17 mouse cellular contexts compared by ENCODE assay signal in genomic region chr5:4641041-4641440, GRCm38 (mm10).
"Had no signal": no experiment of that assay in that cellular context is flagged by ENCODE, and none has a peak within 500 bp of the region (broad histone marks: within the 10 kb centered on the region; RNA-seq: fewer than 3 reads in every experiment).

No protein-coding gene starts in this region.

- H3K36me3 ChIP-seq: midbrain, embryonic 13.5 days; midbrain, embryonic 15.5 days; neural tube, embryonic 13.5 days; neural tube, embryonic 15.5 days had no signal

- H3K27me3 ChIP-seq: midbrain, embryonic 13.5 days; midbrain, embryonic 15.5 days; neural tube, embryonic 13.5 days; neural tube, embryonic 15.5 days had no signal

- H3K9ac ChIP-seq: lung, embryonic 14.5 days; midbrain, embryonic 13.5 days; midbrain, embryonic 15.5 days; neural tube, embryonic 13.5 days; neural tube, embryonic 15.5 days had no signal

- H3K9me3 ChIP-seq: midbrain, embryonic 13.5 days; midbrain, embryonic 15.5 days; neural tube, embryonic 15.5 days had no signal

- H3K4me1 ChIP-seq: midbrain, embryonic 13.5 days; midbrain, embryonic 15.5 days; neural tube, embryonic 13.5 days; neural tube, embryonic 15.5 days had no signal

- H3K4me3 ChIP-seq: midbrain, embryonic 13.5 days; midbrain, embryonic 15.5 days; neural tube, embryonic 13.5 days; neural tube, embryonic 15.5 days had no signal

- H3K4me2 ChIP-seq: lung, embryonic 14.5 days; midbrain, embryonic 11.5 days; midbrain, embryonic 13.5 days; midbrain, embryonic 15.5 days; neural tube, embryonic 13.5 days; neural tube, embryonic 15.5 days had no signal

- DNase-seq: lung, adult 18-20 months; lung, embryonic 14.5 days; lung, postnatal 10 days; lung, postnatal 4 days; retina, postnatal 1 day; right cerebral cortex, adult 18-20 months; right cerebral cortex, postnatal 25 days; right cerebral cortex, postnatal 4 days; spleen, adult 18-20 months; thymus, adult 18-20 months; thymus, postnatal 14 days; thymus, postnatal 36 days had no signal

- ATAC-seq: midbrain, embryonic 13.5 days; midbrain, embryonic 15.5 days had no signal

- H3K27ac ChIP-seq: midbrain, embryonic 13.5 days; midbrain, embryonic 15.5 days; neural tube, embryonic 13.5 days; neural tube, embryonic 15.5 days had no signal
